Mouse (Mus musculus) spleen, postnatal 10 days (tissue): Measurements from ENCODE around the gene Gm3336.

Experiments
- DNase-seq, 2 experiments: peaks; one replicate each; pipeline ENCODE4 v3.0.0; 2021 to 2022; ENCODE audit warnings: low spot score in 2 of 2

Gm3336 gene

DNA sequence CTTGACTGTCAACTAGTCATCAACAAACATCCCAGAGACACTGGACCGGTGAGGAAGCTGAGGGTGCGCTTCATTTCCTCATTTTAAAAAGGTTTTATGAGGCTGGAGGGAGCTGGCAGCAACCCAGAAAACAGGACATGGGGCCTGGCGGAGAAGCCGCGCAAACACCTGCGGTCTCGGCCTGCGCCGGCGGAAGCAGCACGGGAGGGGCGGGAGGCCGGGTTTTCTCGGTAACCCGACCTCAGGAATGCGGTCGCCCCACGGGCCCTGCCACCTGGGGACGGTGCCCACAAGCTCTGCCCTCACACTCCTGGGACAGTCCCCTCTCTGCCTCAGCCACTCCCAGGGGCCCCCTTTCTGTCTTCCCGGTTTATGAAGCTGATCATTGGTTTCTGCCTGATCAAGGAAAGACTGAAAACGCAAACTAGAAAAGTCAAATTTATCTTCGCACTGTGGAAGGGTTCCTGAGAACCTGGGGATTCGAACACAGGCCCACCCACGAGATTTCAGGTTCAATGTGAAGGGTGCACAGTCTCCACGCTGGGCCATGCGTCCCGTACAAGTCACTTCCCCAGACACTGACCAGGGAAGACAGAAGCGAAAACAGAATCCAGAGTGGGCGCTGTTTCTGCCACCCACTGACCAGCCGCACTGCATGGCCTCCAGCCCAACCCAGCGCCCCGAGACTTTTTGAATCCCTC is 22.9 kb upstream of the Gm3336 start:
- DNase-seq, result peak; percentile 67 to 80

DNA sequence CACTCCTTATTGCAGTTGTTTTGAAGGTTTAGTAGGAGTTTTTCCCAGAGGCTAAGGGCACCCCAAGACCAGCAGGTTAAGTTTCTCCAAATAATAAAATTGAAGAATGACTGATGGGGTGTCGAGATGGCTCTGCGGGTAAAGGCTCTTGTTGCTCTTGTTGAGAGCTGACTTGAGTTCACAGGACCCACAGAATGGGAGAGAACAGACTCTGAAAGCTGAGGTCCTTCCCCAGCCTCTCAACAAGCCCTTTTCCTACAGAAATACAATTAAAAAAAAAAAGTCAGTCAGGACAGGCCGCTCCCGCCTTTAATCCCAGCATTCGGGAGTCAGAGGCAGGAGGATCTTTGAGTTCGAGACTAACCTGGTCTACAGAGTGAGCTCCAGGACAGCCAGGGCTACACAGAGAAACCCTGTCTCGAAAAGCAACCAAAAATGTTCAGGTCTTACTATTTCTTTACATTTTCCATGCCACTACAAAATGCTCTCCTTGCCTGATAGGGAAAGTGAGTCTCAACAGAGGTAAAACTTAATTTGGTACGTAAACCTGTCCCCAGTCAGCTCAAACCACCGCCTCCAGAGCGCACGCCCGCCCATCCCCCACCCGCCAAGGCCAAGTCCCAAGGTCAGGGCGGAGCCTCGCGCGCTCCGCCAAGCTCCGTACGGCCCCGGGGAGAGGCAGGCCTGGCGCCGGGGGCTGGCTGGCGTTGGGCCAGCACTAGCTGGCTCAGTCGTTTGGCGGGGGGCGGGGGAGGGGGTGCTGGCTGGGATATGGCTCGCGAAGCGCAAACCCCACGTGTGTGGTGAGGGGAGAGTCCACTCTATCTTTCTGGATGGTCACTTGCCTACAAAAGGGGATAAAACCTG is 22.1 kb upstream of the Gm3336 start:
- DNase-seq, result peak; percentile 71 to 87

DNA sequence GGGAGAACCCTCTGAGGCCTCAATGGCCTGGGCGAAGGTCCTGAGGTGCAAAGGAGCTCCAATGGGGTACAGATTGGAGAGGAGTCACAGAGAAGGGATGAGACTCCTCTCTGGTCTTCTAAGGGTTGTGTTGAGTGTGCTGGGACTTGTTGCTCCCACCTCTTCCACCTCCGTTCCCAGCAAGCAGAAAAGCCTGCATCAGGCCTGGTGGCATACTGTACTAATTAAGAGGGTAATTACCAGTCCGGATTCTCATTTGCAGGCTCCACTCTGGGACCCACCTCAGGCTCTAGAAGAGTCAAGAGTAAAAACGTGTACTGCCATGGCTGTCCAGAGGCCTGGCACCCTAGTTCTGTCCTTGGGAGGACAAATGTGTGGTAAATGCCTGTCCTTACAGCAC is 21.4 kb upstream of the Gm3336 start:
- DNase-seq, result peak in 1 of 2 experiments; percentile 49

DNA sequence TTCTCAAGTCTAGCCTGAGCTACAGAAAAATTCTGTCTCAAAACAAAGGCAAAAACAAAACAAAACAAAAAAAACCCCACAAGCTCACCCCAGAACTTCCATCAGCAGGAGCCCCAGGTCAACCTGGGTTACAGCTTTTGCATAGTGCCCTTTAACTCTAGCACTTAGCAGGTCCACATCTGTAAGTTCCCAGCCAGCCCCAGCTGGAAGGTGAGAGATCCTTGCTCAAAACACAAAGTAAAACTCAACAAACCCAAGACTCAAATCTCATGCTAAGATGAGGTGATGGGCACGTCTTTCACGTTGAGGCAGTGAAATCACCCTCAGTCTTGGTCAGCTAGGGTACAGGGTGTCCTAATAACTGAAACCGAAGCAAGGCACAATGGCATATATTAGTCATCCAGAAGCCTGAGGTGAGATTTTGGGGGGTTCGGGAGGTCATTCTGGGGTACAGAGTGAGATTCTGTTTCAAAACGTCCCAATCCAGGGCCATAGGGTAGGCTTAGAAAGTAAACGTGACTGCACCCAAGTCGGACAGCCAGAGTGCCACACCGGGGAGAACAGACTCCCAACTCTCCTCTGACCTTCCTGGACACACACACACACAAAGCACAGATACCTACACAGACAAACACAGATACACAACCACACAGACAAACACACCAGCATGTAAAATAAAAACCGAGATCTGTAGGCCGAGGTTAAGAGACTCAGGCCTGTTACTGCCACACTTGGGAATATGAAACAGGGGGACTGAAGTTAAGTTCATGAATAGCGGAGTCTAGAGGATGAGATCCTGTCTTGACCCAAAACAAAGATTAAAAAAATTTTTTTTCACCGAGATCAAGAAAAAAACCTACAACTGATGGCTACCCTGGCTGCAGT is 20.7 kb upstream of the Gm3336 start:
- DNase-seq, result no peak

DNA sequence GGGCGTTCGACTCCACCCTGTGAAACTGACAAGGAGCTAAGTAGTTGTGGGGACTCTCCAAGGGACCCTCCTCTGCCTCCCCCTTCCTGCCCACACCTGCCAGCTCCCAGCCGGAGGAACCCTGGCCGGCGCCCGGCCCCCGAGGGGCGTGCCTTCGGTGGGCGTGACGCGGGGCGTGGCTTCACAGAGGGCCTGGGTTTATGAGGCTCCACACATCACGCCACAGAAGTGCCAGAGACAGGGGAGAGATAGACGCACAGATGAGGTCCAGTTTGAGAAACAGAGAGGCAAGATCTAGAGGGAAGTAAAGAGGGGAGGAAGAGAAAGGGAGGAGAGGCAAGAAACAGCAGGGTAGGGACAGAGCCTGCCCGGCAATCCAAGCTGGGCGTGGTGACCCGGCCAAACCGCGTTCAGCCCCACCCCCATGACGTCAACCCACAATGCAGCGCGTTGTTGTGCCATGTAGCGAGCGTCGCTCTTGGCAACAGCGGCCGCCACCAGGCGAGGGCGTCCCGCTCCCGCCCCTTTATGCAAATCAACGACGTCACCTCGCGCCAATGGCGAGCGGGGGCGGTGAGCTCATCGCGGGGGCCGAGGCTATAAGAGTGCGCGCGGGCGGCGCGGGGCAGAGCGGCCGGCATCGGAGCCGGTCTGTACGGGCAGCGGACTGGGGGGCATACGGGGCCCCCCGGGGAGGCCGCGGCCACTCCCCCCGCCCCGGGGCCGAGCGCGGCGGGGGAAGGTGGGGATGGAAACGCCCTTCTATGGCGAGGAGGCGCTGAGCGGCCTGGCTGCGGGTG is 19.8 kb upstream of the Gm3336 start, which contains the start of gene Jund:
Jund (plus strand) TSS at position 640 of the 800 bp plus-strand sequence.
- DNase-seq, result peak; percentile 100

DNA sequence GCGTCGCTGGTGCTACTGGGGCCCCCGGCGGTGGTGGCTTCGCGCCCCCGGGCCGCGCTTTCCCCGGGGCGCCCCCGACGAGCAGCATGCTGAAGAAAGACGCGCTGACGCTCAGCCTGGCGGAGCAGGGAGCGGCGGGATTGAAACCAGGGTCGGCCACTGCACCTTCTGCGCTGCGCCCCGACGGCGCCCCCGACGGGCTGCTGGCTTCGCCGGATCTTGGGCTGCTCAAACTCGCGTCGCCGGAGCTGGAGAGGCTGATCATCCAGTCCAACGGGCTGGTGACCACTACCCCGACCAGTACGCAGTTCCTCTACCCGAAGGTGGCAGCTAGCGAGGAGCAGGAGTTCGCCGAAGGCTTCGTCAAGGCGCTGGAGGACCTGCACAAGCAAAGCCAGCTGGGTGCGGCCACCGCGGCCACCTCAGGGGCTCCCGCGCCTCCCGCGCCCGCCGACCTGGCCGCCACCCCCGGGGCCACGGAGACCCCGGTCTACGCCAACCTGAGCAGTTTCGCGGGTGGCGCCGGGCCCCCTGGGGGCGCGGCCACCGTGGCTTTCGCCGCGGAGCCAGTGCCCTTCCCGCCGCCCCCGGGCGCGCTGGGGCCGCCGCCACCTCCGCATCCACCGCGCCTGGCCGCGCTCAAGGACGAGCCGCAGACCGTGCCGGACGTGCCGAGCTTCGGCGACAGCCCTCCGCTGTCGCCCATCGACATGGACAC is 19.1 kb upstream of the Gm3336 start:
- peak; percentile 76 to 84 for DNase-seq

DNA sequence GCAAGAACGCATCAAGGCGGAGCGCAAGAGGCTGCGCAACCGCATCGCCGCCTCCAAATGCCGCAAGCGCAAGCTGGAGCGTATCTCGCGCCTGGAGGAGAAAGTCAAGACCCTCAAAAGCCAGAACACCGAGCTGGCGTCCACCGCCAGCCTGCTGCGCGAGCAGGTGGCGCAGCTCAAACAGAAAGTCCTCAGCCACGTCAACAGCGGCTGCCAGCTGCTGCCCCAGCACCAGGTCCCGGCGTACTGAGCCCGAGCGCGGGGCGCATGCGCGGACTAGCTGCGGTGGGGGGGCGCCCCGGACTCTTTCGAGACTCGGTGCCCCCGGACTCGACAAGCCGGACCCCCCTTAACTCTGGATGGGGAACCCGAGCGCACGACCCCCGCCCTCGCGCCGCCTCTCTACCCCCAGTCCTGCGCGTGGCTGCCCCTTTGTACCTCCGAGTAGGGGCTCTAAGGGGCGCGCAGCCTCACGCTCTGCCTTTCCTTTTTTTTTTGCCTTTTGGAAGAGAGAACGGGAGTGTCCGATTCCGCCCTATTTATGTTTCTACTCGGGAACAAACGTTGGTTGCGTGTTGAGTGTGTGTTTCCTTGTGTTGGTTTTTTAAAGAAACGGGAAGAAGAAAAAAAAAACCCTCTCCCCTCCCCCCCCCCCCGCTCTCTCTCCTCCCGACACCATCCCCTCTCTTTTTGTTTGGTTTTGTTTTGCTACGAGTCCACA is 18.3 kb upstream of the Gm3336 start:
- peak; percentile 83 to 84 for DNase-seq

DNA sequence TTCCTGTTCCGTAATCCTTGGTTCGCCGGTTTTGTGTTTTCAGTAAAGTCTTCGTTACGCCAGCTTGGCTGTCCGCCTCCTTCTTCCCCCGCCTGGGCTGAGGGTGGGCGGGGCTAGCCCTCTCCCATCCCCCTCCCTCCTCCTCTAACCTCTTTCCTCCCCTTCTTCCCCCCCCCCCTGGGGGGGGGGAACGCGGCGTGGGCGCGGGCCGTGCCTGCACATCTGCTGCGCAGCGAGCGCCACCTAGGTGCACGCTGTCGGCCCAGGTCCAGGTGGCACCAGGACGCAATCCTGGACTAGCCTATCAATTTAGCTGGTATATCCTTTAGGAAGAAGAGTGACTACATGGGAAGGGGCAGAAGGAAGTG is 17.8 kb upstream of the Gm3336 start:
- peak; percentile 79 to 90 for DNase-seq

DNA sequence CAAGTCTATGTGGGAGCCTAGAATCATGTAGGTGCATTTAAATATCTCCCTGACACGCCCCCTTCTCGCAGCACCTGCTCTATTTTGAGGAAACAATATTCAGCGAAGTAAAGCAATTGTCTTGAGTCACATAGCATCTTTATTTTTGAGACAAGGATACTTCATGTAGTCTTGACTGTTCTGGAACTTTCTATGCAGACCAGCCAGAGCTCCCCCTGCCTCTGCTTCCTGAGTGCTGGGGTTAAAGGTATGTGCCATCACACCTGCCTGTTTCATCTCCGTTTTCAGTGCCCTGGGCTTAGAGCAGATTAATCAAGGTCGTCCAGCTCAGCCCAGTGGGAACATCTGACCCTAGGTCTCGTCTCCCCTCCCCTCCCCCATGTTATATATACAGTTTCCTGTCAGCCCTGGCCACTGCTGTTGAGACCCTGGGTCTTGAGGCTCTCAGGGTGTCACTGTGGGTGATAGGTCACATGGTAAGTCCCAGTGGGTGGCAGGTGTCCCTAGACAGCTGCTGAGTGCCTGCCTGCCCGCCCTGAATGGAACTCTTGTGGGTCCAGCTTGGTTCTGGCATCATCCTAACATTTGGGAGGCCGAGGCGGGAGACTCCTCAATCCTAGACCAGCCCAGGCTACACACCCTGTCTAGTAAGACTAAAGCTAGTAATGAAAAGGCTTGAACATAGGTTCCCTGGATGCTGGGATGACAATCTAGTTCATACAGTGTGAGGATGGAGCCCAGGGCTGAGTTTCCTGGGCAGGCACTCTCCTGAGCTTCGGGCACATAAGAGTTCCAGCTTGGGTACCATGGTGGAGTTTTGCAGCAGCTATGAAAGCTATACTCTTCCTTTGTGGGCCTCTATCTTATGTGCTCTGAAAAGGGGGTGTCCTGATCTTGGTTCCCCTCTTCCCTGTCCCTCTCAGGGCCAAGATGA is 17.0 kb upstream of the Gm3336 start:
- no peak for DNase-seq

DNA sequence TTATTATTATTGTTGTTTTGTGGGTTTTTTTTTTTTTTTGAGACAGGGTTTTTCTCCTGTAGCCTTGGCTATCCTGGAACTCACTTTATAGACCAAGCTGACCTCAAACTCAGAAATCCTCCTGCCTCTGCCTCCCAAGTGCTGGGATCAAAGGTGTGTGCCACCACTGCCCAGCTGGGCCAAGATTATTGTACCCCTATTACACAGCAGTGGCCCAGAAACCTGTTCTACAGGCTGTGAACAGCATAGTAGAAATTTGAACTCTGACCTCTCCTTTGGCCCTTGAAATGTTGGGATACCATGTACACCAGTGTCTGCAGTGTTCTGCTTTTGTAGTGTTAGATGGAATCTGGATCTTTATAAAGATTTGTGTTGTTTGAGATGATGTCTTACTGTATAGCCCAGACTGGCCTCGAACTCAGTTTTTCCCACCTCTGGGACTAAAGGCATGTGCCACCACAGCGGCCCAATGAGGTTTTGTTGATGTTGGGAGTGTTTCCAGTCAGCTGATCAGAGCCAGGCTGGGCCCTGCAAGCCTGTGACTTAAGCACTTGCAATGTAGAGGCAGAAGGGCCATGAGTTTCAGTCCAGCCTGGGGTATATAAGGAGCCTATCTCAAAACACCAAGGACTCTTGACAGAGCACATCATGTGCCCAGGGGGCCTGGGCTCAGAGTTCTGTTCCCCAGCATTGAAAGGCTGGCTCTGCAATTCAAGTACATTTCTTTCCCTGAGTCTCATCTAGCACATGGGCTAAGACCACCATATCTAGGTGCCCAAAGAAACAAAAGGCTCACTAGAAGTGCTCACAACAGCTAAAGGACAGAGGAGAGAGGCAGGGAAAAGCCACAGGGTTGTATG is 16.1 kb upstream of the Gm3336 start:
- no peak for DNase-seq

DNA sequence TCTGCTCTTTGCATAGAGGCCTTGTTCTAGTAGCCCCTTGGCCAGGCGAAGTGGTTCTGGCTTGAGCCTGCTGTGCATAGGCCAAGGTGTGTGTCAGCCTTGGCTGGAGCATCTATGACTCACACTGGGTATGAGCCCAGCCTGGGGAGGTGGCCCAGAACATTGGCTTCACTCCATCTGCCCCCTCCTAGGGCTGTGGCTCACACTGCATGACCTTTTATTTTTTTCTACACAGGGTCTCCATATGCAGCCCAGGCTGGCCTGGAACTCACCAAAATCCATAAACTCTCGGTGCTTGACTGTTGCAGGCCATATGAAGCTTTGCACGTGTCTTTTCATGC is 15.5 kb upstream of the Gm3336 start:
- DNase-seq, result no peak

DNA sequence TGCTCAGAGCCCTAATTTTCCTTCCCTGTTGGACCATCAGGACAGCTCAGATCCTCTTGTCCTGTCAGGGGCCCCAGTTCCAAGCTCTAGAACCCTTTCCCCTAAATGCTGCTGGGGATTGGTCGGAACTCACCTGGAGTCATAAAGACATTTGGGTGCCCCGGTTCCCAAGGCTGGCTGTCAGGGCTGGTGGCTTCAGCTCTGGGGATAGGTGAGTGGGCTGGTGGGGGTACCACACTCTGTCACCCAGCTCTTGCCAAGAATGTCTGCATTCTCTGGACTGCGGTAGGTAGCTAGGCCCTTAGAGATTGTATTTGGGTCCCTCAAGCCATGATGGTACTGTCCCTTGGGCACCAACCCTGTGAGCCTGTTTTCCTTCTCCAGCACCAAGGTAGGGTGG is 15.1 kb upstream of the Gm3336 start, which contains the start of gene Iqcn:
Iqcn (plus strand) TSS at position 171 of the 400 bp plus-strand sequence.
- DNase-seq, result no peak

DNA sequence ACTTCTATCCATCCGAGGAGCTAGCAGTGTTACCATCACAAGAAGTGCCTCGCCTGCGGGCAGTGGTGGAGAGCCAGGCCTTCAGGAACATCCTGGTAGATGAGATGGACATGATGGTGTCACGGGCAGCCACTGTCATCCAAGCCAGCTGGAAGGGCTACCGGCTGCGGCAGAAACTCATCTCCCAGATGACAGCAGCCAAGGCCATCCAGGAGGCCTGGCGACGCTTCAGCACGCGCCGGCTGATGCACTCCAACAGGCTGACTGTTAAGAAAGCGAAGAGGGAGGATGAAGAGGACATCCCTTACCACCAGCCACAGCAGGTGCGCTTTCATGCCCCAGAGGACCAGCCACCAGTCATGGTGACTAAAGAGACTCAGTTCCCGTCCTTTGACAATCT is 10.1 kb upstream of the Gm3336 start:
- DNase-seq, result no peak

DNA sequence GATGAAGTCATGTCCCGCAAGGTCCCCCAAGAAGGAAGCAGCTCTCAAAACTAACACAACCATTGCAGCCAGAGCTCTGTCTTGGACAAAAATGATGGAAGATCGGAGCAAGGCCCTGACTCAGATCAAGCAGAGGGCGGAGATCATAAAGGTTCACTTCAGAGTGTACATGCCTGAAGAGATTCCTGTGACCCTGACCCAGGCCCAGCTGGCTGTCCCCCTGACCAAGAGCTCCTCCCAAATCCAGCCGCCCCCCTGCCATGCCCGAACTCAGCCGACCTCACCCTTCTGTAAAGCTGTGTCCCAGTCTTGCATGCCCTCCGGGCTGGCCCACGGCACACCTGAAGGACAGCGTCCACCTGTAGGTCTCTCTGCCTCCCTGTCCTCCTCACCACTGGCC is 8.5 kb upstream of the Gm3336 start:
- no peak for DNase-seq

DNA sequence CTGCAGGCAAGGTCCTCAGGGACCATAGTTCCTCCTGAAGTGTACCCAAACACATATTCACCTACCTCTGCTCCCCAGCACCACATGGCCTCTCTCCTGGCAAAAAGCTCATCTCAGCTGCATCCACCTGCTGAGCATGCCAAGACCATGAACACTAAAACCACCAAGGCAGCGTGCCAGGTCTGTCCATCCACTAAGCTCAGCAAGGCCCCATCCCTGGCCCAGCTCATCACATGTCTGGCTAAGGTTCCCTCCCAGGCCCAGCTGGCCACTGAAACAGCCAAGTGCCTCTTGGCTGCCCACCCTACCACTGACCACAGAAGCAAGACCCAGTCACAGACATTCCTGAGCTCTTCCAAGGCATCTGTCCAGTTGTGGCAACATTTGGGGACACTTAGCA is 8.0 kb upstream of the Gm3336 start:
- DNase-seq, result no peak

DNA sequence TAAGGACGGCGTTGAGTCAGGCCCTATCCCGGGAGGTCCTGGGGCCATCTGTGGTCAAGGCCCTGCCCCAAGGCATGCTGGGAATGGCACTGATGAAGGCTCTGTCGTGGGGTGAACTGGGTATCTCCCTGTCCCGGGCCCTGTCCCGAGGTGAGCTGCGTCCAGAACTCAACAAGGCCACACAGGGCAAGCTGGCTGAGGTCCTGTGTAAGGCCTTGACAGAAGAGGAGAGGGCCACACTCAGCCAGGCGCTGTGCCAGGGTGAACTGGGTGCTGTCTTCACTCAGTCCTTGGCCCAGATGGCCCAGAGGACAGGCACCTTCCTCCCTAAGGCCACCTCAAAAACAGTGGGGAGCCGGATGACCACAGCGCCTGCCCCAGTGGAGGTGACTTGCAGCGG is 7.3 kb upstream of the Gm3336 start:
- no peak for DNase-seq

DNA sequence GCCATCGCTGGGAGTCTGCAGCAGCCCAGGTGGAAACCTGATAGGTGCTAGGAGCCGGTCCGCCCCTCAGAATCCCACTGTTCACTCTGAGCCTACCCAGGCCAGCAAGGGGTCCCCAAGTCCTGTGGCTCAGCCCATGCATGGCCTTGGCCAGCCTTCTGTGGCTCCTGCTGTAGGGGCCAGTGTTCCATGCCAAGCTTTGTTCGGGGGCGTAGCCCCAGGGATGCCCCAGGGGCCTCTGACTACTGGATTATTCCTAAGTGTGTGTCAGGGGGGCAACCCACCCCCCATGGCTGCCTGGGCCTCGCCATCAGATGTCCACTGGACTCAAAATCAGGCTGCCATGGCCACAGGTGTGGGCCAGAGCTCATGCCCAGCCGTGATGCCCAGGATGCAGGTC is 4.4 kb upstream of the Gm3336 start:
- no peak for DNase-seq

DNA sequence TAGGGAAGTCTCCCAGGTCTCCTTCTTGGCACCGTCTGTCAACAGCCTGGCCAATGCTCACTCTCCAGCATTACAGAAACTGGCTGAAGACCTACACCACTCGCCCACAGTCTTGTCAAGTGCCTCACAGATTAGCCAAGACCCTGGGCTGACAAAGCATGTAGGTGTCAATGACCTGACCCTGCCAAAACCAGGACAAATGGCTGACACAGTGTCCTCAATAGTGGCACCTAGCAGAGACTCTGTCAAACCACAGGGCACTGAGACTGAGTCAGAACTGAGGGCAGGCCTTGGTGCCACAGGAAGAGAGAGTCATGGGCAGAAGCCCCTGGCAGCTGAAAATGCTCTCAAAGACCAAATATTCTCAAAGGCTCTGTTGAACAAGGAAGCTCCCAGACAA is 3.3 kb upstream of the Gm3336 start:
- DNase-seq, result no peak
